Mouse (Mus musculus) thymus, adult 2 months (tissue): ENCODE measurements around the gene Tmprss7. TPM values are rescaled to one million over a fixed set of nuclear protein-coding genes. Genes with fewer than 3 reads are reported as not detected.

Source experiments
- DNase-seq: peaks from one replicate; pipeline ENCODE4 v3.0.0; 2021
- H3K27ac ChIP-seq: fragments of 200-500 bp; 2 replicates; pipeline ENCODE4 v1.5.1; 2012; ENCODE audit warnings: low read length, control low read depth; ENCODE audit not compliant: control insufficient read depth, insufficient read depth
- H3K27me3 ChIP-seq: fragments of 200-500 bp; 2 replicates; pipeline ENCODE4 v1.6.1; 2012; ENCODE audit warnings: mild to moderate bottlenecking, low read length, moderate library complexity, mixed read lengths; ENCODE audit not compliant: control insufficient read depth, insufficient read depth
- H3K36me3 ChIP-seq: fragments of 200-500 bp; 2 replicates; pipeline ENCODE4 v1.6.1; 2012; ENCODE audit warnings: mild to moderate bottlenecking, low read length, moderate library complexity; ENCODE audit not compliant: control insufficient read depth, insufficient read depth
- H3K4me1 ChIP-seq: fragments of 200-500 bp; replicated peaks from 2 replicates; pipeline ENCODE4 v1.6.1; 2012; ENCODE audit warnings: low read length; ENCODE audit not compliant: control insufficient read depth, insufficient read depth
- H3K4me3 ChIP-seq: fragments of 200-500 bp; 2 replicates; pipeline ENCODE4 v1.5.1; 2012; ENCODE audit warnings: mild to moderate bottlenecking, low read length, control low read depth, moderate library complexity; ENCODE audit not compliant: control insufficient read depth, insufficient read depth
- CTCF ChIP-seq: fragments of 200-500 bp; IDR thresholded peaks from 2 replicates; pipeline ENCODE4 v1.5.1; 2012; ENCODE audit warnings: mild to moderate bottlenecking, control low read depth, low read length, moderate library complexity, borderline replicate concordance; ENCODE audit not compliant: control insufficient read depth, poor library complexity, insufficient read depth; ENCODE audit errors: extremely low read depth
- POLR2A ChIP-seq: fragments of 200-500 bp; IDR thresholded peaks from 2 replicates; pipeline ENCODE4 v1.6.1; 2012; ENCODE audit warnings: mild to moderate bottlenecking, low read length, control low read depth, moderate library complexity; ENCODE audit not compliant: control insufficient read depth, poor library complexity, insufficient read depth; ENCODE audit errors: extremely low read depth
- WGBS: fragments of 180-500 bp; shearing (Covaris S2); methylation state at CpG from one replicate; pipeline ENCODE4 v1.1.7; 2018; 5-methylcytosine and 5-hydroxymethylcytosine counted together
- polyA plus RNA-seq: library from polyadenylated mRNA; depleted of rRNA; stranded (reverse); fragments of >200 nt; gene quantifications from 2 replicates; pipeline ENCODE4 v1.2.3, GENCODE M21; 2012

Gene Tmprss7
- polyA plus RNA-seq, 1 experiment: 0.07 TPM

DNA sequence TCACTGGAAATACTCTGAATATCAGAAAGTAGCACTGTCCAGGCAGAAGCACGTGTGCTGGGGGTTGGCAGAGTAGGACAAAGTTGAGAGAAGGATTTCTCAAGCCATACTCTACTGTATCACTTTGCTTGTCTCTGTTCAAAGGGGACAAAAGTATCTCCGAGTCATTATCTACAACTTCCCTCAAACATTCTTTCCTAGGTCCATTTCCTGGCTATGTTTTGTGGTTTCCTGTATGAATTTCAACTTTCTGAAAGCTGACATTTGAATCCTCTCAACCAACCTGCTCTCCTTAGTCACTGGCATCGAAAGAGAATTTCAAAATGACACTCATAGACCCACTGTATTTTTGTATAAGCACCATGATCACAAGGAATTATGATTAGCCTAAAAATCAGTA is 25.3 kb downstream of the Tmprss7 start:
- Histone ChIP-seq H3K36me3 (no peaks in the 10 kb centered on the region), H3K4me1 (no peaks in the 10 kb centered on the region), H3K27me3 (no peaks in the 10 kb centered on the region), H3K27ac (no peak overlapping the region), H3K4me3 (no peak overlapping the region)
- WGBS: 7% methylated on average over 3 of the region's 3 CpGs
- TF ChIP-seq CTCF (no peak), POLR2A (no peak)
- DNase-seq: no peak

DNA sequence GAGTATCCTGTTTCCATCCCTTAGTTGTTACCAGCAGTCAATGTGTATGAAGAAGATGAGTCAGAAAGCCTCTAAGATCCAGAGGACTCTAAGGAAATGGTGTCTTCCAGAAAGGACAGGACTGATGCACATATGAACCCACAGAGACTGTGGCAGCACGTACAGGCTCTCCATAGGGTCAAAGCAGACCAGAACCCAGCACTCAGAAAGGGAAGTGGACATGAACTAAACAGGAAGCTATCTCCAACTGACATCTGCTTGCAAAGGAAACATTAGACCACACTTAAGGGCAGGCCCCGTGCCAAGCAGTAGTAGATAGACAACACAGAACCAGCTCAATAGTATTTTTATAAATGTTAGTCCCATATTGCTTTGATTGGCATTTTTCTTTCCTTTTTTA is 27.3 kb downstream of the Tmprss7 start:
- WGBS: 15% methylated on average over 2 of the region's 2 CpGs

DNA sequence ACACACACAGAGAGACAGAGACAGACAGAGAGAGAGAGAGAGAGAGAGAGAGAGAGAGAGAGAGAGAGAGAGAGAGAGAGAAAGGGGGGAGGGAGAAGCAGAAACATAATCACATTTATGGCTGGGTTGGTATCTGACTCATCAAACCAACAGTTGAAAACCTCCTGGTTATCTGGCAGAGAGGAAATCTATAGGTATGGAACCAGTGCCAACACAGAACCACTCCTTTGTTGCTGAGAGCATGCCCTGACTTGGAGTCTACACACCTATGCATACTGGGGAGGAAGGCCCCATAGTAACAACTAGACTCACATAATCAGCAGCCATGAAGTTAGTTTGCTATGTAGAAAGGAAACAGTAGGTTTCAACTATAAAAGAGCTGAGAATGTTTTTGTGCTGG is 31.1 kb downstream of the Tmprss7 start:
- H3K27me3 ChIP-seq: no peaks in the 10 kb centered on the region
- no peak for DNase-seq
- no peaks in the 10 kb centered on the region for H3K4me1 ChIP-seq
- H3K36me3 ChIP-seq: no peaks in the 10 kb centered on the region
- TF ChIP-seq CTCF: no peak
- no peak for TF ChIP-seq POLR2A
- H3K27ac ChIP-seq: no peak overlapping the region
- H3K4me3 ChIP-seq: no peak overlapping the region

More for the DNA sequence above, 27.3 kb downstream of the Tmprss7 start:
- H3K4me3 ChIP-seq: no peak overlapping the region
- no peaks in the 10 kb centered on the region for H3K4me1 ChIP-seq
- no peak for DNase-seq
- H3K27ac ChIP-seq: no peak overlapping the region
- TF ChIP-seq CTCF: no peak
- no peak for TF ChIP-seq POLR2A
- H3K27me3 ChIP-seq: no peaks in the 10 kb centered on the region
- no peaks in the 10 kb centered on the region for H3K36me3 ChIP-seq

DNA sequence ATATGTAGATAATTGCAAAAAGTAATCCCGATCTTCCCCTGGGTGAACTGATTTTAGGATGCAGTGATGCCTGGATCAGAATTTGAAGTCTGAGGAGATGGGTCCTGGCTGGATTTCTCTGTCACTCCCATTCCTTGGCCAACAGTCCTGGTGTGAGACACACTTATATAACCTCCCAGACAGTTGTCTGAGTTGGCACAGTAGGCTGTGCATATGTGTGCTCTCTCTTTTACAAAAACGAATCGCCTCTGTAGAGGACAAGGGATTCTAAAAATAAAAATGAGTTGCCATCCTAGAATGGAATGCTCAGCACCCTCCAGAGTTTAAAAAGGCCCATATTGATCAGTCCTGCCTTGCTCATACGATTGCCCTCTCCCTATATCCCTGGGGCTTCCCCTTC is 33.9 kb downstream of the Tmprss7 start:
- DNase-seq: no peak
- no peaks in the 10 kb centered on the region for H3K36me3 ChIP-seq
- TF ChIP-seq CTCF: no peak
- no peak for TF ChIP-seq POLR2A
- H3K4me3 ChIP-seq: no peak overlapping the region
- no peaks in the 10 kb centered on the region for H3K4me1 ChIP-seq
- 90% methylated on average over 4 of the region's 4 CpGs for WGBS
- no peak overlapping the region for H3K27ac ChIP-seq
- H3K27me3 ChIP-seq: no peaks in the 10 kb centered on the region

DNA sequence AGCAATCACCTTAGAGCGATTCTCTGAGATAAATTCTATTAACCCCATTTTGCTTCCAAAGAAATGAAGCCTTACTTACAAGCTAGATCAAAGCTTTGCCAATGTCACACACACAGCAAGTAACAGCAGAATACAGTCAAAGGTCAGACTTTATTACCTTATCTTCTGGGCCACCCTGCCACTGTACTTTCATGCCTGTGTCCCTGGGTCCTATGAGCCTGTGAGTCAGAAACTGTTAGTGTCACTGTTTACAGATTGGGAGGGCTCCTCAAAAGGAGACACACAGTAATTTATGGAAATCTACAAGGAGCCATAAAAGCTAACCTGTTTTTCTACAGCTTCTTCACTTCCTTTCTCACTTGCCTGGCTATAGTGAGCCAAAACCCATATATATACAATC is 35.2 kb downstream of the Tmprss7 start:
- H3K4me3 ChIP-seq: no peak overlapping the region
- TF ChIP-seq POLR2A (no peak), CTCF (no peak)
- DNase-seq: no peak
- peaks cover 10% of the 10 kb centered on the region for H3K4me1 ChIP-seq
- H3K36me3 ChIP-seq: no peaks in the 10 kb centered on the region
- WGBS: 94% methylated on average over 1 of the region's 1 CpGs
- no peaks in the 10 kb centered on the region for H3K27me3 ChIP-seq
- no peak overlapping the region for H3K27ac ChIP-seq

DNA sequence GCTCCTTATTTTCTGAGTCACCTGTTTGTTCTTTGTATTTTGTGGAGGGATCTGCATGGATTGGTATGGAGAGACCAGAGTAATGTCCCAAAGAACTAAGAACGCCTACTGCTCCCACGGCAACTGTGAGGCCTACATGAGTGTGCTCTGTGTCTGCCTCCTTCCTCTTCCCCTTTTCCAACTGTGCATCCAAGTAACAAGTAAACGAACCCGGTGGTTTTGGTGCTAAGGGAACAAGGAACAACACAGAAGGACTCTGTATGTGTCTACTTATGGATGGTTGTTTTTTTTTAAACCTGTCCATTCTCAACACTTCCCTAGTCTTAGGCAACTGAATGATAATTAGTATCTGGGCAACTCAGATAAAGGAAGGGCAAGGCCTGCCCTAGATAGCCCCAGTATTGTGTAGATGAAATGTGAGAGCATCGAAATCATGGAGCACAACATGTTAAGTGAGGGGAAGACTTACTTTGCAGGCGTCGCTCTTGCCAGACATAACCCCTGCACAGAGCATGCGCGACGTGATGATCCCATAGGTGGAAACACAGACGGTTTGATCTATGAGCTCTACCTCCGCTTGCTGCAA is 35.8 kb downstream of the Tmprss7 start:
- DNase-seq: no peak
- H3K27me3 ChIP-seq: no peaks in the 10 kb centered on the region
- no peak overlapping the region for H3K4me3 ChIP-seq
- no peak overlapping the region for H3K27ac ChIP-seq
- no peaks in the 10 kb centered on the region for H3K36me3 ChIP-seq
- peaks cover 11% of the 10 kb centered on the region for H3K4me1 ChIP-seq
- 89% methylated on average over 12 of the region's 12 CpGs for WGBS
- TF ChIP-seq CTCF (no peak), POLR2A (no peak)

DNA sequence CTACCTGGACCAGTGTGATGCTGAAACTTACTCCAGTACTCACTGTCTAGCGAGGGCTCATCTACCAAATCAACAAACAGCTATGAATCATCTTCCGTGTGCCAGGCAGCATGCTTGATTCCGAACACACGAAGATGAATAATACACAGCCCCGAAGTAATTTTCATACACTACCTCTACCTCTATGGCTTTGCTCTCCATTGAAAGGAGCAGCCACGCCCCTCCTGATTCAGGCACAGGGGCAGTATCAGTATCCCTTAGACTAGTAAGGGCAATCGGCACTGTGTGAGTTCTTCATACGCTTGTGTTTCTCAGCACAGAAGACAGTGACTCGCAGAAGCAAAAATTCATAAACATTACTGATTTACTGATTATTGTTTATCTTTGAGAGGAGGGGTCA is 39.0 kb downstream of the Tmprss7 start:
- DNase-seq: no peak
- TF ChIP-seq CTCF (no peak), POLR2A (no peak)
- Histone ChIP-seq H3K4me1 (peaks cover 11% of the 10 kb centered on the region), H3K36me3 (no peaks in the 10 kb centered on the region), H3K27me3 (no peaks in the 10 kb centered on the region), H3K27ac (no peak overlapping the region), H3K4me3 (no peak overlapping the region)
- WGBS: 95% methylated on average over 9 of the region's 9 CpGs
